Mouse (Mus musculus): ENCODE measurements at regions not wholly inside any gene's neighbourhood (a gene's known extent, or its start where the extent isn't known, plus 50 kb on each side); places are given as distances from the start of the nearest gene placed in this dataset.

DNA sequence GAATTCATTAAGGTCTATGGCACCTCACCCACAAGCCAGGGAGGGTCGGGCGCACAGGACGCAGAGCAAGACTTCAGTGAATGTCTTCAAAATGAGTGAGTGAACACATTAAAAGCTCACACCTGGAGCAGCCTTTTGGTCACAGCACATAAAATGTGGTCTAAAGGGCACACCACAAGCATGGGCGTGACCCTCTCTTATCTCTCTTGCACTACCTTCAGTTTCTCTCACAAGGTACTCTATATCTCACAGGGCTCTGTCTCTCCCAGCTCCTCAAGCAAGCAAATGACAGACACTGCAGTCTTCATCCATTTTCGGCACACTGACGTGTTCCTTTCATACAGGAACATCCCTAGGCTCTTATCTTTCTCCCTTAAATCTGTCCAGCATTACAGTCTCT lies 444.0 kb downstream of the Slc16a7 start:
- DNase-seq: no peak

GRCm38 (mm10) chr10:124942214-124942613 lies 447.1 kb downstream of the Slc16a7 start:
- no peak for DNase-seq

- DNase-seq: no peak
Measured at GRCm38 (mm10) chr10:124927218-124927617, 462.0 kb downstream of the Slc16a7 start.

GRCm38 (mm10) chr10:124900044-124900443 lies 489.2 kb downstream of the Slc16a7 start:
- DNase-seq: no peak

- no peak for DNase-seq
Measured at GRCm38 (mm10) chr10:124878525-124878924, 510.7 kb downstream of the Slc16a7 start.

DNA sequence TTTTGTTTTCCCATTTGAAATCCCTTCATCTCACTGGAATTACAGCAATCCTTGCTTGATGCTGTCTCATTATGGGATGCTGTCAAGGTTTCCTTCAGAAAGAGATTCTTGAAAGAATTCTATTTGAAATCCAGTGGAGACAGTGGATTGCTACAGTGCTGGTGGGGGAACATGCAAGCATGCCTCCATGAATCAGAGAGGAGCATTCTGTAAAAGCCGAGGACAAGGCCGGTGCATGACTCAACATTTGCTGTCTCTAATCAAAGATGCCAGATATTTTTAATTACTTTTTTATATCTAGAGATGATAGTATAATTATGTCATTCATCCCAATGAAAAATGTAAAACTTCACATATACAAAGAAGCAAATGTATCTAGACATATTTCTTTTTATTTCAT lies 511.6 kb downstream of the Slc16a7 start:
- DNase-seq: peak; percentile 54

DNA sequence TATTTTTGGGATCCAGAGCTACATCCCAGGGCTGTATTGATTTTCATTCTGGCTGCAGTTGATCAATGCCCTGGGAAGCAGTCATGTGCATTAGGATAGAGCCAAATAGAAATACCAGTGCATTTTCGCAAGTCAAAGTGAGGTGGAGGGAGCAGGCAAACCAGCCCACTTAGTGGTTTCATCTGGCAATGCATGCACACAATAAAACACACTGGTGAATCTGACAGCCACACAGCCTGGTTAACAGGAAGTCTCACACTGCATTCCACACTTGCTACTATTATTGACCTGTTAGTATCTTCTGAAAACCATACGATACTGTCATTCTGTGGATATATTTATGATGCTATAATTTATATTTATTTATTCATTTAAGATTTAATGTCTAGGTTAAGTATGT lies 517.1 kb downstream of the Slc16a7 start:
- no peak for DNase-seq

GRCm38 (mm10) chr10:124842546-124843113 lies 546.6 kb downstream of the Slc16a7 start:
- no peak for DNase-seq

DNA sequence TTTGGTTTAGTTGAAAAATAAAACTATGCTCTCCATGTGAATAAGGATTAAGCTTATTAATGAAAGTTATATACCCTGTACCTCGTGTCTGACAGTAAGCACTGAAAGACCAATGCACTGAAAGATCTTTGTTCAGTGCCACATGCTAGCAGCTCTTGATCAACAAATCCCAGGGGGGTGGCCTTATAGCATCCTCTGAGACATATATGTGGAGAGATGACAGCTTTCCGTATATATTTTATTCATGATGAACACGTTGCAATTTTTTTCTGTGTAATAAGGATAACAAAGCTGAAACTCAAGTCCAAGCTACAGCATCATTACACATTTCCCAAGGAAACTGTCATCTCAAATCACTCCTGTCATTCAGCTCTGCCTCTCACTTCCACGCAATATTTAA lies 555.3 kb downstream of the Slc16a7 start:
- DNase-seq: no peak

DNA sequence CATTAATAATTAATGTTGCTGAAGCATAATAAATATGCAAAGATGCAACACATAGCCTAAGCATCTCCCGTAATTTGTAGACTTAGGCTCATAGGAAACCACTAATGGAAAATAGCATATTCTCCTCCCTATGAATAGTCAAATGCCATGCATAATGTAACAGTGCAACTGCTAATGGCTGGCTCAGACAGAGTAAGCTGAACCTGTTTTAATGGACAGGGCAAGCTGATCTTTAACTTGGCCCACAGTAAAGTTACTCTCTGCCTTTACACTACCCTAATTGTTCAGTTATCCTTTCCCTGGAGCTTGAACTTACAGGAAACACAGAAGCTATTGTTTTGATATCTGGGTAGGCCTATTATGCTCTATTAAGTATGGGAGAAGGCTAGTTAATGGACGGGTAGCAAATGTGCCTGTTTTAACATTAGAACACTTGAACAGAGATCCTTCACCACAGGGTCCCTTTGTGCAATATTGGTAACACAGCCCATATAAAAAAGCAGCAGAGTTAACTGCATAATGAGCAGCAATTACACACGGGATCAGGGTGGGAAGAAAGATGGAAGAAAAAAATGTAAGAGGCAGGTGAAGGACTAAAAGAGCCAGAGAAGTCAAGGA lies 585.2 kb downstream of the Slc16a7 start:
- DNase-seq: no peak

Data from adrenal gland, adult 8-10 months (tissue).